Mouse (Mus musculus) liver, postnatal 0 days (tissue): Measurements from ENCODE around the gene S100g. TPM values are rescaled to one million over a fixed set of nuclear protein-coding genes. Genes with fewer than 3 reads are reported as not detected.

Source experiments
- ATAC-seq: fragments of 200-750 bp; cut with Nextera tagmentation; 2 replicates; pipeline ENCODE4 v1.8.0; 2017; ENCODE audit warnings: mild to moderate bottlenecking, moderate library complexity
- DNase-seq: peaks from one replicate; pipeline ENCODE4 v3.0.0-alpha.2; 2016
- H3K27ac ChIP-seq: fragments of 300-500 bp; sonication (generic); 2 replicates; pipeline ENCODE4 v1.5.1; 2014; ENCODE audit warnings: antibody characterized with exemption, moderate library complexity, mild to moderate bottlenecking, low read depth
- H3K27me3 ChIP-seq: fragments of 300-500 bp; sonication (generic); 2 replicates; pipeline ENCODE4 v1.6.1; 2014; ENCODE audit warnings: low read length, control low read depth, mixed read lengths; ENCODE audit not compliant: insufficient read depth
- H3K36me3 ChIP-seq: fragments of 300-500 bp; sonication (generic); replicated peaks from 2 replicates; pipeline ENCODE4 v1.6.1; 2014; ENCODE audit warnings: mild to moderate bottlenecking, control low read depth, low read length, moderate library complexity, mixed read lengths; ENCODE audit not compliant: insufficient read depth
- H3K4me1 ChIP-seq: fragments of 300-500 bp; sonication (generic); 2 replicates; pipeline ENCODE4 v1.6.1; 2014; ENCODE audit warnings: antibody characterized with exemption, mild to moderate bottlenecking, control low read depth; ENCODE audit not compliant: insufficient read depth
- H3K4me2 ChIP-seq: fragments of 300-500 bp; sonication (generic); 2 replicates; pipeline ENCODE4 v1.6.1; 2014; ENCODE audit warnings: low read depth, mild to moderate bottlenecking, low read length, moderate library complexity, mixed read lengths
- H3K4me3 ChIP-seq: fragments of 300-500 bp; sonication (generic); 2 replicates; pipeline ENCODE4 v1.5.1; 2014; ENCODE audit warnings: low read depth, low read length
- H3K9ac ChIP-seq: fragments of 300-500 bp; sonication (generic); replicated peaks from 2 replicates; pipeline ENCODE4 v1.6.1; 2014; ENCODE audit warnings: mild to moderate bottlenecking, moderate library complexity
- H3K9me3 ChIP-seq: fragments of 300-500 bp; sonication (generic); 2 replicates; pipeline ENCODE4 v1.6.1; 2016; ENCODE audit warnings: mild to moderate bottlenecking, control low read depth, low read length, mixed read lengths
- CTCF ChIP-seq: sonication (generic); IDR thresholded peaks from 2 replicates; pipeline ENCODE4 v1.5.1; 2016; ENCODE audit warnings: antibody characterized with exemption, low read depth
- EP300 ChIP-seq: IDR thresholded peaks from 2 replicates; pipeline ENCODE4 v1.6.1; 2016; ENCODE audit warnings: antibody characterized with exemption, low read depth, mild to moderate bottlenecking
- WGBS: fragments of 180-500 bp; shearing (Covaris S2); extraction: QIAGEN DNeasy Blood & Tissue Kit; methylation state at CpG from one replicate; pipeline ENCODE4 v1.1.7; 2014; ENCODE audit not compliant: insufficient replicate concordance; 5-methylcytosine and 5-hydroxymethylcytosine counted together
- polyA plus RNA-seq: library from polyadenylated mRNA; unstranded; fragments of >200 nt; fragmentation: Nextera tagmentation; extraction: Ambion mirVana; gene quantifications from 2 replicates; pipeline ENCODE4 v1.2.1, GENCODE M21; 2015

S100g gene
- polyA plus RNA-seq: 10.9 and 12.5 TPM in 2 replicates

GRCm38 (mm10) chrX:162964383-162964782 lies at the start of gene S100g:
Gene S100g (minus strand): TSS chrX:162964599.
- H3K4me1 ChIP-seq: no peaks in the 10 kb centered on the region
- no peaks in the 10 kb centered on the region for H3K9me3 ChIP-seq
- no peak within 1 kb of the TSS for H3K27ac ChIP-seq
- no peaks in the 10 kb centered on the region for H3K27me3 ChIP-seq
- ATAC-seq (peak; percentile 57), DNase-seq (no peak)
- no peaks in the 10 kb centered on the region for H3K36me3 ChIP-seq
- WGBS: 70% methylated on average over 3 of the region's 3 CpGs
- H3K9ac ChIP-seq: no peak within 1 kb of the TSS
- TF ChIP-seq EP300: no peak
- no peak for TF ChIP-seq CTCF
- H3K4me3 ChIP-seq: no peak within 1 kb of the TSS
- H3K4me2 ChIP-seq: no peak within 1 kb of the TSS

- DNase-seq (no peak), ATAC-seq (no peak)
- 67% methylated on average over 3 of the region's 3 CpGs for WGBS
- H3K4me1 ChIP-seq: no peaks in the 10 kb centered on the region
- no peak overlapping the region for H3K9ac ChIP-seq
- TF ChIP-seq CTCF (no peak), EP300 (no peak)
- H3K4me3 ChIP-seq: no peak overlapping the region
- H3K27me3 ChIP-seq: no peaks in the 10 kb centered on the region
- H3K27ac ChIP-seq: no peak overlapping the region
- no peaks in the 10 kb centered on the region for H3K36me3 ChIP-seq
- H3K9me3 ChIP-seq: no peaks in the 10 kb centered on the region
- H3K4me2 ChIP-seq: no peak overlapping the region
Observed at GRCm38 (mm10) chrX:162992121-162992520, 27.7 kb upstream of the S100g start.

DNA sequence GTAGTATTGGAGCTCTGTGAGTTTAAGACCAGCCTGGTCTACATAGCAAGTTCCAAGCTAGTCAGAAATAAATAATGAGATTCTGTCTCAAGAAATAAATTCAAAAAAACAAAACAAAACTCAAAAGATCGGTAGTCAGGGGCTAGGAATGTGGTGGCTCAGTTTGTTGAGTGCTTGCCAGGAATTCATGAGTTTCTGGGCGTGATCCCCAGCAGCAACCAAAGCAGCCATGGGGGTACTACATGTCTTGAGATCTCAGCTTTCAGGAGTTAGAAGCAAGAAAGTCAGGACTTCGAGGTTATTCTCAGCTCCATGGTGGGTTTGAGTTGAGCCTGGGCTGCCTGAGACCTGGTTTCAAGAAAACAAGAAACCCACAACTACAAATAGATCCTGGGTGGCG lies 27.0 kb upstream of the S100g start:
- DNase-seq (no peak), ATAC-seq (no peak)
- Histone ChIP-seq H3K4me1 (no peaks in the 10 kb centered on the region), H3K4me3 (no peak overlapping the region), H3K9ac (no peak overlapping the region), H3K9me3 (no peaks in the 10 kb centered on the region), H3K27me3 (no peaks in the 10 kb centered on the region), H3K36me3 (no peaks in the 10 kb centered on the region), H3K4me2 (no peak overlapping the region), H3K27ac (no peak overlapping the region)
- no peak for TF ChIP-seq CTCF
- no peak for TF ChIP-seq EP300
- WGBS: 72% methylated on average over 4 of the region's 4 CpGs

DNA sequence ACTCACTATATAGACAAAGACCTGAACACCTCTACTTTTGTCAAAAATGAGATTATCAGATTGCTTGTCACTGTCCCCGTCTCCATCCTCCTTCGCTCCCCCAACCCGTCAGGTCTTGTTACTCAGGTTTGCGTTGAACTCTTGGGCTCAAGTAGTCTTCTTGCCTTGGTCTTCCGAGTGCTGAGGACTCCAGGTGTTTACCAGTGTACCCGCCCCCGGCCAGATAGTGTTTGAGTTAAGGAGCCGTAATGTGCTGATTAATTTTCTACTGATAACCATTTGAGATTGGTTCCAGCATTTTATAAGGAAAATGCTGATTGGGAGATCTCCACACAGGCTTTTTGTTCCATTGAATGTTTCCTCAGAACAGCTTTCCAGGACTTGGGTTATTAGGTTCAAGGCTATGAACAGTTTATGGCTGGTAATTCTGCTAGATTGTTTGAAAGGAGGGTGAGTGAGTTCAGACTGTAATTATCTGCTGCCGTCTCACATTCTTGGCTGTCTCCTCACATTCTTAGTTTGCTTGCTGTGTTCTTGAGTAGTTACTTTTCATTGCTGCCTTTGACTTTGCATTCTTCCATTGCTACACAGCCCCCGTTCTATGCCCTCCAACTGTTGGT lies 22.6 kb upstream of the S100g start:
- no peak overlapping the region for H3K4me3 ChIP-seq
- no peaks in the 10 kb centered on the region for H3K9me3 ChIP-seq
- H3K27ac ChIP-seq: no peak overlapping the region
- no peaks in the 10 kb centered on the region for H3K36me3 ChIP-seq
- ATAC-seq (no peak), DNase-seq (no peak)
- no peaks in the 10 kb centered on the region for H3K4me1 ChIP-seq
- no peak overlapping the region for H3K9ac ChIP-seq
- TF ChIP-seq EP300: no peak
- TF ChIP-seq CTCF: no peak
- H3K27me3 ChIP-seq: no peaks in the 10 kb centered on the region
- H3K4me2 ChIP-seq: no peak overlapping the region
- 83% methylated on average over 10 of the region's 10 CpGs for WGBS

GRCm38 (mm10) chrX:162976194-162976593 lies 11.8 kb upstream of the S100g start:
- Histone ChIP-seq H3K36me3 (no peaks in the 10 kb centered on the region), H3K9ac (no peak overlapping the region), H3K27me3 (no peaks in the 10 kb centered on the region), H3K4me2 (no peak overlapping the region), H3K9me3 (no peaks in the 10 kb centered on the region), H3K27ac (no peak overlapping the region), H3K4me3 (no peak overlapping the region), H3K4me1 (no peaks in the 10 kb centered on the region)
- 64% methylated on average over 3 of the region's 3 CpGs for WGBS
- no peak for ATAC-seq
- no peak for DNase-seq
- TF ChIP-seq EP300 (no peak), CTCF (no peak)

DNA sequence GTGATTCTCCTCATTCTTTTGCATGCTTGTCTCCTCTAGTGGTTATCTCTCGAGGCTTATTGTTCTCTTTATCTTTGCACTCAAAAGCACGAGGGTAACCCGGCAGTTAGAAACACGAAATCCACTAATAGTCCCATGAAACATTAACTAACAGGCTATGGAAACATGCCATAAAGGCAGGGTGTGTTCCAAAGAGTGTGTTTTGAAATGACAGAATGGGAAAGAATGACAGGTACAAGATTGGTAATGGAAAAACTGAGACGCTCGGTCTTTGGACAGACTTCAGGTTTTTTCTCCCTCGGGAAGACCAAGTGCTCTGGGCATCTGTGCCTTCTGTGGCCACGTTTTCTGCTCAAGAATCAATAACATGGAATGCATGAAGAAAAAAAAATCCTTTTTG lies 3.1 kb upstream of the S100g start:
- ATAC-seq (no peak), DNase-seq (no peak)
- Histone ChIP-seq H3K9me3 (no peaks in the 10 kb centered on the region), H3K27ac (no peak overlapping the region), H3K4me1 (no peaks in the 10 kb centered on the region), H3K4me2 (no peak overlapping the region), H3K4me3 (no peak overlapping the region), H3K9ac (no peak overlapping the region), H3K27me3 (no peaks in the 10 kb centered on the region), H3K36me3 (no peaks in the 10 kb centered on the region)
- 58% methylated on average over 8 of the region's 8 CpGs for WGBS
- TF ChIP-seq EP300 (no peak), CTCF (no peak)

DNA sequence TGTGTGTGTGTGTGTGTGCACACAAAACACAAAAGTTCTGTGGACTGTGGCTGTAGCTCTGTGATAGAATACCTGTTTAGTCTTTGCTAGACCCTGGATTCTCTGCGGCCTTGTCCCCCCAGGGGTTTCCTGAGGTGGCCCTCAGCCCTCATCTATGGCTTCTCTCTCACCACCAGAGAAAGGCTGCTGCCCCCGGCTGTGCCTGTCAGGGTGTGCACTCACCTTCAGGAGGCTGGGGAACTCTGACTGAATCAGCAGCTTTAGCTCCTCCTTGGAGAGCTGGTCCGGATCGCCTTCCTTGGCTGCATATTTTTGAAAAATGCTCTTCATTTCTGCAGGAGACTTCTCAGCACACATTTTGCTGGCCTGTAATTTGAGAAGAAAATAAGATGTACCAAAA lies 559 bp downstream of the S100g start:
- Histone ChIP-seq H3K4me2 (no peak overlapping the region), H3K4me1 (no peaks in the 10 kb centered on the region), H3K36me3 (no peaks in the 10 kb centered on the region), H3K4me3 (no peak overlapping the region), H3K9me3 (no peaks in the 10 kb centered on the region), H3K27me3 (no peaks in the 10 kb centered on the region), H3K9ac (no peak overlapping the region), H3K27ac (no peak overlapping the region)
- ATAC-seq (no peak), DNase-seq (no peak)
- WGBS: 66% methylated on average over 4 of the region's 4 CpGs
- TF ChIP-seq CTCF (no peak), EP300 (no peak)
